In genomic region chr9:44504893-44505823, GRCm38 (mm10) we compare ENCODE assay signal across 12 mouse cellular contexts. TPM values are rescaled to one million over a fixed set of nuclear protein-coding genes. Genes with fewer than 3 reads are reported as not detected.
DNase-seq lines count a peak whose midpoint lies in the region; ATAC-seq and TF ChIP-seq lines count a peak whose summit lies in the region.
"Had no signal": no experiment of that assay in that cellular context is flagged by ENCODE, and none has a peak within 500 bp of the region (broad histone marks: within the 10 kb centered on the region; RNA-seq: fewer than 3 reads in every experiment).

No protein-coding gene starts in this region.

- 57% methylated on average over 20 of the region's 20 CpGs for WGBS in hindbrain, postnatal 0 days
- 73% methylated on average over 19 of the region's 20 CpGs for WGBS in midbrain, postnatal 0 days

- H3K36me3 ChIP-seq in hindbrain, postnatal 0 days (ENCODE audit: insufficient read depth, low read length) = peaks cover 30% of the 10 kb centered on the region; the same call in 1 of the 2 replicates
- H3K36me3 ChIP-seq in midbrain, postnatal 0 days (ENCODE audit: insufficient read depth, low read length) = peaks cover 44% of the 10 kb centered on the region

- no peak overlapping the region for H3K4me2 ChIP-seq in hindbrain, postnatal 0 days (ENCODE audit: low read depth, low read length)
- H3K4me2 ChIP-seq in midbrain, postnatal 0 days (ENCODE audit: low read depth, low read length, poor library complexity, severe bottlenecking) = no peak overlapping the region

- TF ChIP-seq CTCF in hindbrain, postnatal 0 days (IDR thresholded peaks at IDR 0.05; ENCODE audit: low read depth) = no peak
- TF ChIP-seq CTCF in midbrain, postnatal 0 days (IDR thresholded peaks at IDR 0.05) = no peak

- H3K9me3 ChIP-seq in hindbrain, postnatal 0 days (ENCODE audit: low read length) = no peaks in the 10 kb centered on the region
- H3K9me3 ChIP-seq in midbrain, postnatal 0 days (ENCODE audit: low read length) = no peaks in the 10 kb centered on the region

- no peak overlapping the region for H3K4me3 ChIP-seq in hindbrain, postnatal 0 days (ENCODE audit: low read length)
- no peak overlapping the region for H3K4me3 ChIP-seq in midbrain, postnatal 0 days (ENCODE audit: low read depth, low read length)
- H3K4me3 ChIP-seq: myocyte had no signal

- peak; percentile 4 to 20 for DNase-seq in frontal cortex, postnatal 14 days (ENCODE audit: low spot score in 2 of 2)
- DNase-seq in left cerebral cortex, postnatal 4 days = peak; percentile 63
- DNase-seq in left cerebral cortex, postnatal 25 days (ENCODE audit: low spot score in 2 of 2) = no peak
- DNase-seq in cerebellum, adult 8-10 months = peak; percentile 38
- DNase-seq in hindbrain, postnatal 0 days (ENCODE audit: low spot score) = peak; percentile 51
- DNase-seq in layer of hippocampus, postnatal 36 days = no peak
- DNase-seq in midbrain, postnatal 0 days (ENCODE audit: low spot score) = no peak

- no peak overlapping the region for H3K27ac ChIP-seq in hindbrain, postnatal 0 days
- H3K27ac ChIP-seq in midbrain, postnatal 0 days (ENCODE audit: low read depth, low read length) = no peak overlapping the region
- H3K27ac ChIP-seq: macrophage had no signal

- ATAC-seq in frontal cortex, adult (ENCODE audit: low TSS enrichment) = no peak
- ATAC-seq in hindbrain, postnatal 0 days = no peak
- ATAC-seq in midbrain, postnatal 0 days (ENCODE audit: low FRiP score) = no peak

- H3K27me3 ChIP-seq in hindbrain, postnatal 0 days (ENCODE audit: insufficient read depth, low read length) = no peaks in the 10 kb centered on the region
- H3K27me3 ChIP-seq in midbrain, postnatal 0 days (ENCODE audit: insufficient read depth, low read length) = no peaks in the 10 kb centered on the region
- H3K27me3 ChIP-seq: CH12.LX had no signal

- H3K4me1 ChIP-seq in hindbrain, postnatal 0 days (ENCODE audit: insufficient read depth, low read length) = peaks cover 17% of the 10 kb centered on the region; the same call in 1 of the 2 replicates
- peaks cover 11% of the 10 kb centered on the region; the same call in 1 of the 2 replicates for H3K4me1 ChIP-seq in midbrain, postnatal 0 days (ENCODE audit: insufficient read depth, low read length)

- intact Hi-C loops in left cerebral cortex, postnatal 4 days (cut with DNase I) = loop anchor here (5.0 kb wide), 1 partner anchor 102 kb away; no protein-coding TSS in a partner anchor
- intact Hi-C loops in left cerebral cortex, postnatal 25 days (cut with DNase I) = no loop called here

- H3K9ac ChIP-seq in hindbrain, postnatal 0 days (replicated peaks; ENCODE audit: low read length) = no peak overlapping the region
- H3K9ac ChIP-seq in midbrain, postnatal 0 days (replicated peaks; ENCODE audit: low read length, poor library complexity, severe bottlenecking) = no peak overlapping the region

RNA-seq across cellular contexts. Expression of gene Bcl9l, which starts 22.5 kb away (rescaled TPM):
- total RNA-seq in left cerebral cortex, postnatal 4 days (2021) = 100 to 1,000 TPM; 109 to 113 TPM
- 10 to 100 TPM; 60.3 to 60.9 TPM for total RNA-seq in left cerebral cortex, postnatal 25 days (2021)
- 32.7 and 44.5 TPM in 2 replicates for total RNA-seq in hindbrain, postnatal 0 days (2014; rRNA removed)
- polyA plus RNA-seq in hindbrain, postnatal 0 days (2015; fragmentation: Nextera tagmentation; extraction: Ambion mirVana) = 7.8 and 8.4 TPM in 2 replicates
- total RNA-seq in layer of hippocampus, postnatal 36 days (2021) = 10 to 100 TPM; 70.9 to 75.7 TPM
- total RNA-seq in midbrain, postnatal 0 days (2014; rRNA removed) = 42.1 and 61.1 TPM in 2 replicates
- 10.0 and 10.4 TPM in 2 replicates for polyA plus RNA-seq in midbrain, postnatal 0 days (2015; fragmentation: Nextera tagmentation; extraction: Ambion mirVana)

RNA-seq across cellular contexts. Expression of gene Upk2, which starts 50.4 kb away (rescaled TPM):
- total RNA-seq in left cerebral cortex, postnatal 4 days (2021) = not detected
- not detected for total RNA-seq in left cerebral cortex, postnatal 25 days (2021)
- not detected in 2 replicates for total RNA-seq in hindbrain, postnatal 0 days (2014; rRNA removed)
- not detected in 2 replicates for polyA plus RNA-seq in hindbrain, postnatal 0 days (2015; fragmentation: Nextera tagmentation; extraction: Ambion mirVana)
- total RNA-seq in layer of hippocampus, postnatal 36 days (2021) = not detected
- not detected in 2 replicates for total RNA-seq in midbrain, postnatal 0 days (2014; rRNA removed)
- not detected in 2 replicates for polyA plus RNA-seq in midbrain, postnatal 0 days (2015; fragmentation: Nextera tagmentation; extraction: Ambion mirVana)
- total RNA-seq: CH12.LX; left cerebral cortex, postnatal 36 days had no signal
- polyA plus RNA-seq: macrophage, myocyte had no signal

RNA-seq across cellular contexts. Expression of gene Cxcr5, which starts 56.5 kb away (rescaled TPM):
- total RNA-seq in left cerebral cortex, postnatal 4 days (2021) = not detected
- not detected for total RNA-seq in left cerebral cortex, postnatal 25 days (2021)
- not detected in 2 replicates for total RNA-seq in hindbrain, postnatal 0 days (2014; rRNA removed)
- not detected in 2 replicates for polyA plus RNA-seq in hindbrain, postnatal 0 days (2015; fragmentation: Nextera tagmentation; extraction: Ambion mirVana)
- total RNA-seq in layer of hippocampus, postnatal 36 days (2021) = not detected
- not detected in 2 replicates for total RNA-seq in midbrain, postnatal 0 days (2014; rRNA removed)
- not detected in 2 replicates for polyA plus RNA-seq in midbrain, postnatal 0 days (2015; fragmentation: Nextera tagmentation; extraction: Ambion mirVana)
- total RNA-seq: left cerebral cortex, postnatal 36 days had no signal
- polyA plus RNA-seq: macrophage had no signal

Comparison
In these comparisons a context has a peak if more than half of its experiments do, and no peak if none do; other contexts are left out.
1. DNase-seq: peak in frontal cortex, postnatal 14 days (2 of 2), left cerebral cortex, postnatal 4 days (single experiment), cerebellum, adult 8-10 months (single experiment) and hindbrain, postnatal 0 days (single experiment); none in left cerebral cortex, postnatal 25 days (0 of 2), layer of hippocampus, postnatal 36 days (0 of 2) and midbrain, postnatal 0 days (single experiment).